Mouse (Mus musculus): ENCODE data around the gene Nkain4. TPM values are rescaled to one million over a fixed set of nuclear protein-coding genes. Genes with fewer than 3 reads are reported as not detected.

Nkain4 gene
- 160 and 162 TPM in 2 replicates for polyA plus RNA-seq (2021; fragmentation: Nextera tagmentation)
- long read RNA-seq, experiment 1, transcript Nkain4-202 (6 exons, 865 nt), result minor isoform, 22 of 117 reads
- long read RNA-seq, experiment 1, transcript Nkain4-201 (7 exons, 950 nt), result major isoform, 91 of 117 reads
- long read RNA-seq, experiment 1, partial matches to known transcripts, result 1 of 117 reads
- long read RNA-seq, experiment 1, other reads (novel, unspliced or antisense), result 3 of 117 reads
- long read RNA-seq, experiment 2, transcript Nkain4-201 (7 exons, 950 nt), result major isoform, 37 of 59 reads
- long read RNA-seq, experiment 2, transcript Nkain4-202 (6 exons, 865 nt), result minor isoform, 11 of 59 reads
- long read RNA-seq, experiment 2, partial matches to known transcripts, result 6 of 59 reads
- long read RNA-seq, experiment 2, other reads (novel, unspliced or antisense), result 5 of 59 reads

GRCm38 (mm10) chr2:180954061-180955047 lies at the start of gene Nkain4:
Nkain4 (minus strand) TSS chr2:180954699.

GRCm38 (mm10) chr2:180986449-180986848 lies 31.9 kb upstream of the Nkain4 start, which contains the start of gene Col20a1:
Col20a1 (plus strand) TSS chr2:180986535.

GRCm38 (mm10) chr2:180967010-180967763 lies 12.7 kb upstream of the Nkain4 start, which contains the start of gene Arfgap1:
Arfgap1 (plus strand) TSS chr2:180967225.

GRCm38 (mm10) chr2:180928723-180929122 lies 25.8 kb downstream of the Nkain4 start, which contains the start of gene Birc7:
Birc7 (plus strand) TSS chr2:180929023.

GRCm38 (mm10) chr2:180920810-180921400 lies 33.6 kb downstream of the Nkain4 start, which contains the start of gene Ythdf1:
Ythdf1 (minus strand) TSS chr2:180920949.

Small RNAs within 50 kb of the gene (microRNA-seq; reads per million reads assigned to microRNA genes)
- 1.3 reads per million for gene Mir124a-3

Other genes starting within 250 kb of the Nkain4 start
- 10.8 and 13.6 TPM in 2 replicates for gene Dido1, start 244.7 kb downstream of the Nkain4 start, polyA plus RNA-seq (2021; fragmentation: Nextera tagmentation)
- 23.1 and 29.2 TPM in 2 replicates for gene Gid8, start 244.6 kb downstream of the Nkain4 start, polyA plus RNA-seq (2021; fragmentation: Nextera tagmentation)
- 0.18 TPM in 1 of 2 replicates, not detected in the other for gene Slc17a9, start 229.4 kb downstream of the Nkain4 start, polyA plus RNA-seq (2021; fragmentation: Nextera tagmentation)
- 0.18 and 0.19 TPM in 2 replicates for gene Bhlhe23, start 177.8 kb downstream of the Nkain4 start, polyA plus RNA-seq (2021; fragmentation: Nextera tagmentation)
- gene Ythdf1, start 33.8 kb downstream of the Nkain4 start, polyA plus RNA-seq (2021; fragmentation: Nextera tagmentation), result 5.2 and 5.4 TPM in 2 replicates
- gene Birc7, start 25.7 kb downstream of the Nkain4 start, polyA plus RNA-seq (2021; fragmentation: Nextera tagmentation), result 0.48 and 0.62 TPM in 2 replicates
- 88.1 and 93.7 TPM in 2 replicates for gene Arfgap1, start 12.5 kb upstream of the Nkain4 start, polyA plus RNA-seq (2021; fragmentation: Nextera tagmentation)
- gene Col20a1, start 31.8 kb upstream of the Nkain4 start, polyA plus RNA-seq (2021; fragmentation: Nextera tagmentation), result 0.09 and 0.28 TPM in 2 replicates
- 11.1 and 15.5 TPM in 2 replicates for gene Chrna4, start 88.8 kb upstream of the Nkain4 start, polyA plus RNA-seq (2021; fragmentation: Nextera tagmentation)
- gene Kcnq2, start 180.6 kb upstream of the Nkain4 start, polyA plus RNA-seq (2021; fragmentation: Nextera tagmentation), result 29.0 and 36.4 TPM in 2 replicates
- 211 and 291 TPM in 2 replicates for gene Eef1a2, start 202.3 kb upstream of the Nkain4 start, polyA plus RNA-seq (2021; fragmentation: Nextera tagmentation)
- 180 and 191 TPM in 2 replicates for gene Ppdpf, start 232.5 kb upstream of the Nkain4 start, polyA plus RNA-seq (2021; fragmentation: Nextera tagmentation)
- gene Ptk6, start 248.1 kb upstream of the Nkain4 start, polyA plus RNA-seq (2021; fragmentation: Nextera tagmentation), result not detected in 2 replicates